Mouse (Mus musculus) liver, adult 2 months (tissue): Measurements from ENCODE around the gene Tnip2. TPM values are rescaled to one million over a fixed set of nuclear protein-coding genes. Genes with fewer than 3 reads are reported as not detected.
A peak's percentile ranks its signal among the peaks of the same experiment; 100 is the strongest.

Experiments
- DNase-seq: peaks from one replicate; pipeline ENCODE4 v3.0.0-alpha.2; 2011; ENCODE audit warnings: low read depth, low spot score; ENCODE audit errors: extremely low read depth
- H3K27ac ChIP-seq: fragments of 200-500 bp; replicated peaks from 2 replicates; pipeline ENCODE4 v1.5.1; 2012; ENCODE audit warnings: low read depth, mild to moderate bottlenecking, control low read depth, inconsistent platforms, low read length; ENCODE audit not compliant: insufficient read depth
- H3K27me3 ChIP-seq: fragments of 200-500 bp; 2 replicates; pipeline ENCODE4 v1.6.1; 2012; ENCODE audit warnings: mild to moderate bottlenecking, moderate library complexity, low read length, inconsistent platforms; ENCODE audit not compliant: control insufficient read depth, insufficient read depth
- H3K36me3 ChIP-seq: fragments of 200-500 bp; 2 replicates; pipeline ENCODE4 v1.6.1; 2012; ENCODE audit warnings: low read length, inconsistent platforms; ENCODE audit not compliant: control insufficient read depth, insufficient read depth
- H3K4me1 ChIP-seq: fragments of 200-500 bp; 2 replicates; pipeline ENCODE4 v1.6.1; 2011; ENCODE audit warnings: low read length; ENCODE audit not compliant: control insufficient read depth, insufficient read depth
- H3K4me3 ChIP-seq: fragments of 200-500 bp; 2 replicates; pipeline ENCODE4 v1.5.1; 2011; ENCODE audit warnings: low read depth, mild to moderate bottlenecking, control low read depth, low read length, moderate library complexity; ENCODE audit not compliant: insufficient read depth
- H3K79me2 ChIP-seq: fragments of 200-500 bp; 2 replicates; pipeline ENCODE4 v1.6.1; 2012; ENCODE audit warnings: inconsistent platforms, mild to moderate bottlenecking, low read length, moderate library complexity; ENCODE audit not compliant: control insufficient read depth, insufficient read depth
- H3K9ac ChIP-seq: fragments of 200-500 bp; 2 replicates; pipeline ENCODE4 v1.6.1; 2012; ENCODE audit warnings: low read depth, mild to moderate bottlenecking, control low read depth, inconsistent platforms, low read length
- CTCF ChIP-seq: fragments of 200-500 bp; IDR thresholded peaks from 2 replicates; pipeline ENCODE4 v1.5.1; 2011; ENCODE audit warnings: low read depth, low read length, control low read depth
- POLR2A ChIP-seq: fragments of 200-500 bp; IDR thresholded peaks from 2 replicates; pipeline ENCODE4 v1.6.1; 2011; ENCODE audit warnings: low read length, control low read depth; ENCODE audit not compliant: insufficient read depth; ENCODE audit errors: extremely low read depth
- WGBS: fragments of 180-500 bp; shearing (Covaris S2); methylation state at CpG from one replicate; pipeline ENCODE4 v1.1.7; 2018; 5-methylcytosine and 5-hydroxymethylcytosine counted together
- polyA plus RNA-seq: library from polyadenylated mRNA; depleted of rRNA; stranded (reverse); fragments of >200 nt; gene quantifications from 2 replicates; pipeline ENCODE4 v1.2.3, GENCODE M21; 2012
- total RNA-seq: library from RNA; depleted of rRNA; stranded (reverse); fragments of >200 nt; gene quantifications from 2 replicates; pipeline ENCODE4 v1.2.3, GENCODE M21; 2014

Gene Tnip2
- total and polyA plus RNA-seq, 2 experiments = 7.7 to 13.4 TPM

DNA sequence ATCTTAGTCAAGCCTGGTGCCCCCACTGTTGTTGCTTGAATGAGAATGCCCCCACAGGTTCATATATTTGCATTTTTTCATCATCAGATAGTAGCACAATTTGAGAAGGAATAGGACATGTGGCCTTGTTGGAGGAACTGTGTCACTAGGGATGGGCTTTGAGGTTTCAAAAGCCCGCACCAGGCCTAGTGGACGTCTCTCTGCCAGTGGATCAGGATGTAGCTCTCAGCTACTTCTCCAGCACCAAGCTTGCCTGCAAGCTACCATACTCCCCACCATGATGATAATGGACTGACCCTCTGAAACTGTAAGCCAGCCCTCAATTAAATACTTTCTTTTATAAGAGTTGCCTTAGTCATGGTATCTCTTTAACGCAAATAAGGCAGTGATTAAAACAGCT is 1.3 kb downstream of the Tnip2 start:
- no peak overlapping the region for H3K9ac ChIP-seq
- peaks cover 7% of the 10 kb centered on the region for H3K4me1 ChIP-seq
- no peak overlapping the region for H3K4me3 ChIP-seq
- H3K27me3 ChIP-seq = no peaks in the 10 kb centered on the region
- 94% methylated on average over 3 of the region's 3 CpGs for WGBS
- DNase-seq = no peak
- TF ChIP-seq CTCF (no peak), POLR2A (no peak)
- H3K36me3 ChIP-seq = no peaks in the 10 kb centered on the region
- no peak overlapping the region for H3K27ac ChIP-seq
- H3K79me2 ChIP-seq = peaks cover 19% of the 10 kb centered on the region

DNA sequence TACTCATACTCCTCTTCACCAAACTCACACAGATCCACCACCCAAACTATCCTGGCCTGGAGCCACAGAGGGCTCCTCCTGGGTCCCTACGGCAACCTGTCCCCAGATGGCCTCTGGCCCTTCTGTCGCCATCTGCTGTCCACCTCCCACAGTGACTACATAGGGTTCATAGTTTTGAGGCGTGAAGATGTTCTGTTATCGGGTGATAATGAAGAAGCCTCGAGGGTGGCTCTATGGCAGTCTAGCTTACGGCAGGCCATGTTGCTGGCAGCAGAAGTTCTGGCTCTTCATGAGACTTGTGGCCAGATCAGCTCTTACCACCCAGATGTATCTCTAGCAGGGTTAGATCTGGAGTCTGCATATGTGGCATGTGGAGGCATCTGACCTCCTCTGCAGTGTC is 11.0 kb downstream of the Tnip2 start:
- WGBS = 90% methylated on average over 6 of the region's 6 CpGs
- Histone ChIP-seq H3K36me3 (peaks cover 4% of the 10 kb centered on the region; the same call in 1 of the 2 replicates), H3K4me1 (no peaks in the 10 kb centered on the region; the same call in 1 of the 2 replicates), H3K9ac (no peak overlapping the region), H3K79me2 (no peaks in the 10 kb centered on the region; the same call in 1 of the 2 replicates), H3K4me3 (no peak overlapping the region), H3K27ac (no peak overlapping the region), H3K27me3 (no peaks in the 10 kb centered on the region)
- TF ChIP-seq POLR2A = no peak
- no peak for TF ChIP-seq CTCF
- no peak for DNase-seq

DNA sequence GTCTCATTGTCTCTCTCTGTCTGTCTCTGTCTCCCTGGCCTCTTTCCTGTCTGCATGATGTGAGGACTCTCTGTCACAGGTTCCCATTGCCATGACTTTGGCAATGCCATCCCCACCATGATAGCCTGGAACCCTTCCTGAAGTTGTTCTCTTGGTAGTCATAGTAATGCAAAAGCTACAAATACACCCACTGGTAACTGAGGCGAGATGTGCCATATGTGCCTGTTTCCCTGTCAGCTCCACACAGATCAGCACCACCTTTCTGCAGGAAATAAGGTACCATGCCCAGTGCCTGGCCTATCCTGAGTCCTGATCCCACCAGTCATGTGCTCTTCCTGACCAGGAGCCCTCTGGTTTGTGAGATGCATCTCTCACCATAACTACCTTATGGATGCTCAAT is 11.4 kb downstream of the Tnip2 start:
- no peaks in the 10 kb centered on the region for H3K27me3 ChIP-seq
- 100% methylated on average over 1 of the region's 1 CpGs for WGBS
- H3K4me1 ChIP-seq = no peaks in the 10 kb centered on the region; the same call in 1 of the 2 replicates
- TF ChIP-seq CTCF = no peak
- no peak for TF ChIP-seq POLR2A
- no peak overlapping the region for H3K27ac ChIP-seq
- peaks cover 4% of the 10 kb centered on the region; the same call in 1 of the 2 replicates for H3K36me3 ChIP-seq
- H3K9ac ChIP-seq = no peak overlapping the region
- no peak for DNase-seq
- no peaks in the 10 kb centered on the region; the same call in 1 of the 2 replicates for H3K79me2 ChIP-seq
- H3K4me3 ChIP-seq = no peak overlapping the region

DNA sequence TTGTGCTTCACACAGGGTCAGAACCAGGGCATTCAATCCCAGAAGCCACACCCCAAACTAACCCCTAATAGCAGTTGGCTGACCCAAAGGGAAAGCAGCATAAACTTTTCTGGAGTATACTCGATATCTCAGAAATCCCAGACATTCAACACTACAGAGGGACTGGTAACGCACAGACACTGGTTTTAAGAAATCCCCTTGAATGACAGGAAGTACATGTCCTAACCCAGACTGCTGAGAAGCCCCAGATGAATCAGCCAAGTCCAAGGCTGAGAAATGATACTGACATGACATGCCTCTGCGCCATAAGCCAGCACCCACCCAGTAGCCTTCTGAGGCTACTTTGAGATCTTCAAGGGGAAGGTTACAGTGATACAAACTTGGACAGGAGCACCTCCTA is 12.2 kb downstream of the Tnip2 start:
- no peak overlapping the region for H3K27ac ChIP-seq
- no peaks in the 10 kb centered on the region for H3K79me2 ChIP-seq
- H3K9ac ChIP-seq = no peak overlapping the region
- peaks cover 4% of the 10 kb centered on the region; the same call in 1 of the 2 replicates for H3K36me3 ChIP-seq
- 75% methylated on average over 3 of the region's 3 CpGs for WGBS
- no peak overlapping the region for H3K4me3 ChIP-seq
- peaks cover under 1% of the 10 kb centered on the region for H3K4me1 ChIP-seq
- no peaks in the 10 kb centered on the region for H3K27me3 ChIP-seq
- no peak for TF ChIP-seq CTCF
- TF ChIP-seq POLR2A = no peak
- DNase-seq = peak; percentile 28

DNA sequence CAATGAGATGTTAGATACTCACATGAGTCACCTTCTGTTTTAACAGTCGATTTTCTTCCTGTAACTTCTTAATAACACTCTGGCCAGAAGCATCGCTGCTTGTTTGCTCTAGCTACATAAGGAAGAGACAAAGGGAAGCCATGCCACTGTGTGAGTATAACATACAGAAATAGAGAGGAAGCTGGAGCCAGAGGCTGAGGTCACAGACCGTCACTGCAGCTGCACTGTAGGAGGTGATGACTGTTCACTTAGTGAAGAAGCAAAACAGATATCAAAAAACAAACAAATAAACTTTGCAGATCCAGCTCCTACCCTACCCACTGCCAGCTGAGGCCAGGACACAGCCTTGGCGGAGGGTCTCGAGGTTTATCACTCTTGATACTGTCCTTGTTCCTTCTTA is 12.9 kb downstream of the Tnip2 start:
- Histone ChIP-seq H3K79me2 (no peaks in the 10 kb centered on the region), H3K9ac (no peak overlapping the region), H3K27me3 (no peaks in the 10 kb centered on the region), H3K4me1 (peaks cover 4% of the 10 kb centered on the region), H3K27ac (no peak overlapping the region), H3K36me3 (peaks cover 4% of the 10 kb centered on the region; the same call in 1 of the 2 replicates), H3K4me3 (no peak overlapping the region)
- DNase-seq = no peak
- TF ChIP-seq POLR2A = no peak
- TF ChIP-seq CTCF = no peak
- 74% methylated on average over 5 of the region's 5 CpGs for WGBS

DNA sequence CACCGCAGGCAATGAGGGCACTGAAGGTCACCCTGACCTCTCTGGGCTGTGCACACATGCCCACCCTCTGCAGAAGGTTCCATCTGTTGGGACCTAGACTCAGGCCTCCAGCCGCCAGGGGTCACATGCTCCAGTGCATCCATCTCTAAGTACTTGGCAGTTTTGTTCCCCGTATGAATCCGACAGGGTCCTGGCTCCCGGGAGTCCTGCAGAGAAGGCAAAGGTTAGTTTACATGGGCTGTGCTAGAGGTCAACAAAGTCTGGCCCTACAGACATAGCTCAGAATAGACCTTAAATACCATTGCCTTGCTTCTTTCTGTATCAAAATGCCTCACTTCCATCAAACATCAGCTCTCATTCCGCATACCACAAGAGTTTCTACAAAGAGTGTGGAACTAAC is 17.0 kb downstream of the Tnip2 start:
- H3K27me3 ChIP-seq = no peaks in the 10 kb centered on the region
- H3K27ac ChIP-seq = no peak overlapping the region
- no peak for TF ChIP-seq POLR2A
- TF ChIP-seq CTCF = no peak
- H3K36me3 ChIP-seq = peaks cover 2% of the 10 kb centered on the region; the same call in 1 of the 2 replicates
- H3K4me1 ChIP-seq = peaks cover 4% of the 10 kb centered on the region; the same call in 1 of the 2 replicates
- WGBS = 38% methylated on average over 6 of the region's 6 CpGs
- DNase-seq = peak; percentile 52
- no peaks in the 10 kb centered on the region for H3K79me2 ChIP-seq
- H3K9ac ChIP-seq = no peak overlapping the region
- H3K4me3 ChIP-seq = no peak overlapping the region
